Mouse (Mus musculus) heart, embryonic 12.5 days (tissue): ENCODE data around the gene Osbpl7. TPM values are rescaled to one million over a fixed set of nuclear protein-coding genes. Genes with fewer than 3 reads are reported as not detected.
A peak's percentile ranks its signal among the peaks of the same experiment; 100 is the strongest.

Experiments used
- ATAC-seq: fragments of 200-750 bp; cut with Nextera tagmentation; 2 replicates; pipeline ENCODE4 v1.8.0; 2017; ENCODE audit warnings: moderate TSS enrichment, moderate library complexity; ENCODE audit not compliant: insufficient number of reproducible peaks, low FRiP score
- H3K27ac ChIP-seq: fragments of 300-500 bp; sonication (generic); 2 replicates; pipeline ENCODE4 v1.5.1; 2016; ENCODE audit warnings: mild to moderate bottlenecking, moderate library complexity; ENCODE audit not compliant: poor library complexity, severe bottlenecking
- H3K27me3 ChIP-seq: fragments of 300-500 bp; sonication (generic); replicated peaks from 2 replicates; pipeline ENCODE4 v1.6.1; 2016; ENCODE audit warnings: mild to moderate bottlenecking, moderate library complexity
- H3K36me3 ChIP-seq: fragments of 300-500 bp; sonication (generic); 2 replicates; pipeline ENCODE4 v1.6.1; 2016; ENCODE audit warnings: mild to moderate bottlenecking, moderate library complexity
- H3K4me1 ChIP-seq: fragments of 300-500 bp; sonication (generic); replicated peaks from 2 replicates; pipeline ENCODE4 v1.6.1; 2016; ENCODE audit warnings: mild to moderate bottlenecking
- H3K4me2 ChIP-seq: fragments of 300-500 bp; sonication (generic); 2 replicates; pipeline ENCODE4 v1.6.1; 2016; ENCODE audit warnings: mild to moderate bottlenecking, moderate library complexity
- H3K4me3 ChIP-seq: fragments of 300-500 bp; sonication (generic); 2 replicates; pipeline ENCODE4 v1.5.1; 2016; ENCODE audit warnings: mild to moderate bottlenecking
- H3K9ac ChIP-seq: fragments of 300-500 bp; sonication (generic); 2 replicates; pipeline ENCODE4 v1.6.1; 2016; ENCODE audit warnings: mild to moderate bottlenecking, moderate library complexity
- H3K9me3 ChIP-seq: fragments of 300-500 bp; sonication (generic); replicated peaks from 2 replicates; pipeline ENCODE4 v1.6.1; 2016; ENCODE audit warnings: mild to moderate bottlenecking, moderate library complexity
- WGBS: fragments of 180-500 bp; shearing (Covaris S2); methylation state at CpG from one replicate; pipeline ENCODE4 v1.1.7; 2016; 5-methylcytosine and 5-hydroxymethylcytosine counted together
- polyA plus RNA-seq: library from polyadenylated mRNA; unstranded; fragments of >200 nt; fragmentation: Nextera tagmentation; extraction: Ambion mirVana; gene quantifications from 2 replicates; pipeline ENCODE4 v1.2.1, GENCODE M21; 2016

Osbpl7 gene
- polyA plus RNA-seq, 1 experiment from 2014 or later = 5.5 TPM

GRCm38 (mm10) chr11:97021873-97022484, 28.4 kb upstream of the Osbpl7 start:
- Histone ChIP-seq H3K4me2 (peak overlapping the region; percentile 87), H3K36me3 (no peaks in the 10 kb centered on the region), H3K9ac (peak overlapping the region; percentile 67), H3K4me1 (peaks cover 38% of the 10 kb centered on the region), H3K9me3 (no peaks in the 10 kb centered on the region), H3K27ac (no peak overlapping the region), H3K4me3 (peak overlapping the region; percentile 53), H3K27me3 (peaks cover 82% of the 10 kb centered on the region)
- under 1% methylated on average over 50 of the region's 50 CpGs for WGBS
- ATAC-seq = 0 out of 2 replicates have a peak, but pooled peaks have one; percentile 24

GRCm38 (mm10) chr11:97024977-97025376, 25.5 kb upstream of the Osbpl7 start:
- WGBS = 17% methylated on average over 10 of the region's 10 CpGs
- no peak overlapping the region for H3K4me3 ChIP-seq
- ATAC-seq = no peak
- H3K9me3 ChIP-seq = no peaks in the 10 kb centered on the region
- H3K4me1 ChIP-seq = peaks cover 26% of the 10 kb centered on the region
- H3K4me2 ChIP-seq = 0 out of 2 replicates have a peak overlapping the region, but pooled peaks have one; percentile 68
- no peak overlapping the region for H3K27ac ChIP-seq
- H3K9ac ChIP-seq = no peak overlapping the region
- H3K27me3 ChIP-seq = peaks cover 54% of the 10 kb centered on the region
- no peaks in the 10 kb centered on the region for H3K36me3 ChIP-seq

GRCm38 (mm10) chr11:97025721-97026344, 24.6 kb upstream of the Osbpl7 start:
- Histone ChIP-seq H3K4me1 (peaks cover 31% of the 10 kb centered on the region), H3K9ac (peak overlapping the region; percentile 73), H3K9me3 (no peaks in the 10 kb centered on the region), H3K27me3 (peaks cover 45% of the 10 kb centered on the region), H3K4me3 (peak overlapping the region; percentile 37), H3K27ac (peak overlapping the region; percentile 61), H3K36me3 (no peaks in the 10 kb centered on the region), H3K4me2 (peak overlapping the region; percentile 68)
- peak; percentile 46; the same call in 1 of the 2 replicates for ATAC-seq
- 1% methylated on average over 17 of the region's 17 CpGs for WGBS

DNA sequence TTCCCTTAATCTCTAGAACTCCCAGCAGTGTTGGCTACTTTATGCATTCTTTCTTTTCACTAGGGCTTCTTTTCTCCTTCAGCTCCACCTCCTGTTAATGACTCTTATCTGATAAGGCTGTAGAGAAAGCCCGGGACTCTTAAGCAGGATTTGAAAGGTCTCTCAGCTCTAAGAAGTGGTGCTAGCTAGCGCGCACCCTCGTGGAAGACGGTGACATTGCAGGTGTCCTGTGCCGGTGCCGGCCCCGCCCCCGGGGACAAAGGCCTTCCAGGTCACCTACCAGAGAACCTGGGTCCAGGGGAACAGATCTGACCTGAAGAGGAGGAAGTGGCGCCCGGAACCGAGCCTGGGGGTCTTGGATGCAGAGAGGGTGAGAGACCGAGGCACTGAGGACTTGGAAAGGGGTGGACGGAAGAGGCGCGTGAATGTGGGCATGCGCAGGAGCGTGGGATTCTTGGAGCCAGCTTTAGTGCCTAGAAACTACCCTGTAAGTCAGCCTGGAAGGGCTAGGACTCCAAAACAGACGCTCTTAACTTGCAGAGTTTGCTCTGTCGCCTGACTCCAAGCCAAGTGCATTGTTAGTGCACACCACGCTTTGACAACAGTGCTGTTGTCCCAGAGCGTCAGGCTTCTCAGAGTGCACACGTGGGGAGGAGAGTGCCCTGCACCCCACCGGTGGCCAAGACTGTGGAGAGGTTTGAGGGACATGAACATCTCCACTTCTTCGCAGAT, 20.6 kb upstream of the Osbpl7 start, which contains the start of gene Scrn2:
TSS of gene Scrn2 (plus strand) at position 253 of the 732 bp plus-strand sequence.
- WGBS = 2% methylated on average over 25 of the region's 25 CpGs
- Histone ChIP-seq H3K9ac (peak within 1 kb of the TSS; percentile 72), H3K36me3 (peaks cover 16% of the 10 kb centered on the region; the same call in 1 of the 2 replicates), H3K9me3 (no peaks in the 10 kb centered on the region), H3K4me1 (peaks cover 18% of the 10 kb centered on the region), H3K4me3 (peak within 1 kb of the TSS; percentile 71), H3K4me2 (peak within 1 kb of the TSS; percentile 86), H3K27me3 (peaks cover 5% of the 10 kb centered on the region), H3K27ac (peak within 1 kb of the TSS; percentile 45; the same call in 1 of the 2 replicates)
- ATAC-seq = peak; percentile 50

DNA sequence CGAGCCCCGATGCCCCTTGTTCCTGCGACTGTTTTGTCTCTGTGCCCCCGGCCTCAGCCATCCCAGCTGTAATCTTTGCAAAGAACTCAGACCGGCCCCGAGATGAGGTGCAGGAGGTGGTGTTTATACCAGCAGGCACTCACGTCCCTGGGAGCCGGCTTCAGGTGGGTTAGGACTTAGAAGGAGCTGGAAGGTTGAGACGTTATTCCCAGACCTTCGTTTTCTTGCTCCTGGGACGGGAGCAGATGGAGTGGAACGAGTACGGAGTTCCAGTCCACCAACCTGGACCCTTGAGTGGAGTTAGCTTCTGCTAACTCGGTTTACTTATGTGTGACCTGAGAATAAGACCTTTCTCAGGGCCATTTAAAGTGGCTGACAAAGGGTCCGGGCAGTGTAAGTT, 20.0 kb upstream of the Osbpl7 start:
- H3K9me3 ChIP-seq = no peaks in the 10 kb centered on the region
- peaks cover 16% of the 10 kb centered on the region; the same call in 1 of the 2 replicates for H3K36me3 ChIP-seq
- peaks cover 16% of the 10 kb centered on the region for H3K4me1 ChIP-seq
- ATAC-seq = no peak
- peak overlapping the region; percentile 72 for H3K9ac ChIP-seq
- 23% methylated on average over 15 of the region's 15 CpGs for WGBS
- no peak overlapping the region for H3K27ac ChIP-seq
- peak overlapping the region; percentile 86 for H3K4me2 ChIP-seq
- H3K4me3 ChIP-seq = peak overlapping the region; percentile 71
- no peaks in the 10 kb centered on the region for H3K27me3 ChIP-seq

GRCm38 (mm10) chr11:97031977-97032376, 18.5 kb upstream of the Osbpl7 start:
- no peak overlapping the region for H3K27ac ChIP-seq
- 63% methylated on average over 12 of the region's 12 CpGs for WGBS

GRCm38 (mm10) chr11:97032499-97032898, 17.9 kb upstream of the Osbpl7 start:
- peaks cover 8% of the 10 kb centered on the region for H3K4me1 ChIP-seq
- ATAC-seq = no peak
- peaks cover 16% of the 10 kb centered on the region; the same call in 1 of the 2 replicates for H3K36me3 ChIP-seq
- H3K27me3 ChIP-seq = 0 out of 2 replicates have a peak, but pooled peaks cover 4% of the 10 kb centered on the region
- no peaks in the 10 kb centered on the region for H3K9me3 ChIP-seq
- H3K9ac ChIP-seq = 0 out of 2 replicates have a peak overlapping the region, but pooled peaks have one; percentile 14
- H3K27ac ChIP-seq = no peak overlapping the region
- no peak overlapping the region for H3K4me2 ChIP-seq
- WGBS = 88% methylated on average over 4 of the region's 4 CpGs
- no peak overlapping the region for H3K4me3 ChIP-seq

More at GRCm38 (mm10) chr11:97031977-97032376, 18.5 kb upstream of the Osbpl7 start:
- H3K4me3 ChIP-seq = no peak overlapping the region
- peaks cover 16% of the 10 kb centered on the region; the same call in 1 of the 2 replicates for H3K36me3 ChIP-seq
- 0 out of 2 replicates have a peak, but pooled peaks cover 4% of the 10 kb centered on the region for H3K27me3 ChIP-seq
- ATAC-seq = no peak
- H3K4me1 ChIP-seq = peaks cover 8% of the 10 kb centered on the region
- H3K9ac ChIP-seq = no peak overlapping the region
- no peaks in the 10 kb centered on the region for H3K9me3 ChIP-seq
- H3K4me2 ChIP-seq = no peak overlapping the region

- Histone ChIP-seq H3K9me3 (no peaks in the 10 kb centered on the region), H3K4me3 (no peak overlapping the region), H3K9ac (no peak overlapping the region), H3K27ac (no peak overlapping the region), H3K4me2 (no peak overlapping the region), H3K27me3 (0 out of 2 replicates have a peak, but pooled peaks cover 4% of the 10 kb centered on the region), H3K36me3 (peaks cover 16% of the 10 kb centered on the region; the same call in 1 of the 2 replicates), H3K4me1 (peaks cover 8% of the 10 kb centered on the region)
- ATAC-seq = no peak
- 91% methylated on average over 4 of the region's 4 CpGs for WGBS
These were observed 16.6 kb upstream of the Osbpl7 start for GRCm38 (mm10) chr11:97033781-97034180.

DNA sequence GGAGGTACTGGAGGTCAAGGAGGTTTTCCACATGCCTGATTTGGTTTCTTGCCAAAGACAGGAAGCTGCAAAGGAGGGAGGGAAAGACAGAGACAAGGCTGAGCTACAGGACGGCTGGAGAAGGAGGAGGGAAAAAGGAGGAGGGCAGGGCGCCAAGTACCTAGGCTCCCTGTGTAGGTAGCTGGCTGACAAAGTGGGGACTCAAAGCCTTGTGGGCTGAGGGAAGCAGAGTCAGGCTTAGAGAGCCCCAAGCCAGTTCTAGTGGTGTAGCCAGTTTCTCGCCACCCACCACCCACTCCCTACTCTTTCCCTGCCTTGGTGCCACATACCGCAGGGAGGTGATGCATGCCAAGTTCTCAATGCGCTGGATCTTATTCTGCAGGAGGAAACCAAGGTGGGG, 14.3 kb upstream of the Osbpl7 start:
- no peak overlapping the region for H3K9ac ChIP-seq
- ATAC-seq = no peak
- 0 out of 2 replicates have a peak, but pooled peaks cover 4% of the 10 kb centered on the region for H3K27me3 ChIP-seq
- no peak overlapping the region for H3K27ac ChIP-seq
- peaks cover 3% of the 10 kb centered on the region; the same call in 1 of the 2 replicates for H3K4me1 ChIP-seq
- 73% methylated on average over 5 of the region's 5 CpGs for WGBS
- no peaks in the 10 kb centered on the region for H3K9me3 ChIP-seq
- no peak overlapping the region for H3K4me2 ChIP-seq
- no peak overlapping the region for H3K4me3 ChIP-seq
- peaks cover 16% of the 10 kb centered on the region; the same call in 1 of the 2 replicates for H3K36me3 ChIP-seq

- Histone ChIP-seq H3K9ac (no peak overlapping the region), H3K4me2 (no peak overlapping the region), H3K4me1 (peaks cover 12% of the 10 kb centered on the region), H3K27ac (no peak overlapping the region), H3K36me3 (peaks cover 6% of the 10 kb centered on the region; the same call in 1 of the 2 replicates), H3K27me3 (0 out of 2 replicates have a peak, but pooled peaks cover 4% of the 10 kb centered on the region), H3K9me3 (no peaks in the 10 kb centered on the region), H3K4me3 (no peak overlapping the region)
- no peak for ATAC-seq
- 55% methylated on average over 7 of the region's 7 CpGs for WGBS
These were observed 11.5 kb upstream of the Osbpl7 start for GRCm38 (mm10) chr11:97038881-97039280.
